Mouse (Mus musculus) forebrain, embryonic 16.5 days (tissue): ENCODE measurements around the gene Gm11983. TPM values are rescaled to one million over a fixed set of nuclear protein-coding genes. Genes with fewer than 3 reads are reported as not detected.
A peak's percentile ranks its signal among the peaks of the same experiment; 100 is the strongest.
"Not testable (repeated sequence)": the region's sequence is repeated elsewhere in the genome, so short reads cannot be mapped to it uniquely, and the experiment has no call there.

Experiments
- ATAC-seq: fragments of 200-750 bp; cut with Nextera tagmentation; 2 replicates; pipeline ENCODE4 v1.8.0; 2017; ENCODE audit warnings: mild to moderate bottlenecking, moderate library complexity
- H3K27ac ChIP-seq: fragments of 300-500 bp; sonication (generic); 2 replicates; pipeline ENCODE4 v1.5.1; 2014; ENCODE audit warnings: low read length, control low read depth
- H3K27me3 ChIP-seq: fragments of 300-500 bp; sonication (generic); replicated peaks from 2 replicates; pipeline ENCODE4 v1.6.1; 2014; ENCODE audit warnings: low read length; ENCODE audit not compliant: control insufficient read depth, insufficient read depth
- H3K36me3 ChIP-seq: fragments of 300-500 bp; sonication (generic); 2 replicates; pipeline ENCODE4 v1.6.1; 2014; ENCODE audit not compliant: control insufficient read depth, insufficient read depth
- H3K4me1 ChIP-seq: fragments of 300-500 bp; sonication (generic); replicated peaks from 2 replicates; pipeline ENCODE4 v1.6.1; 2014; ENCODE audit warnings: low read length; ENCODE audit not compliant: control insufficient read depth, insufficient read depth
- H3K4me2 ChIP-seq: fragments of 300-500 bp; sonication (generic); 2 replicates; pipeline ENCODE4 v1.6.1; 2014; ENCODE audit warnings: mild to moderate bottlenecking, low read length, control low read depth
- H3K4me3 ChIP-seq: fragments of 300-500 bp; sonication (generic); replicated peaks from 2 replicates; pipeline ENCODE4 v1.5.1; 2014; ENCODE audit warnings: mild to moderate bottlenecking, low read length, control low read depth
- H3K9ac ChIP-seq: fragments of 300-500 bp; sonication (generic); replicated peaks from 2 replicates; pipeline ENCODE4 v1.6.1; 2014; ENCODE audit warnings: low read depth, low read length, control low read depth
- H3K9me3 ChIP-seq: fragments of 300-500 bp; sonication (generic); 2 replicates; pipeline ENCODE4 v1.6.1; 2016; ENCODE audit warnings: low read length; ENCODE audit not compliant: control insufficient read depth
- WGBS: fragments of 180-500 bp; shearing (Covaris S2); extraction: QIAGEN DNeasy Blood & Tissue Kit; methylation state at CpG from one replicate; pipeline ENCODE4 v1.1.7; 2014; 5-methylcytosine and 5-hydroxymethylcytosine counted together
- polyA plus RNA-seq: library from polyadenylated mRNA; unstranded; fragments of >200 nt; fragmentation: Nextera tagmentation; extraction: Ambion mirVana; gene quantifications from 2 replicates; pipeline ENCODE4 v1.2.1, GENCODE M21; 2015

Gene Gm11983
- polyA plus RNA-seq, 1 experiment from 2014 or later: not detected

- ATAC-seq: no peak
- Histone ChIP-seq H3K9me3 (no peaks in the 10 kb centered on the region), H3K27me3 (no peaks in the 10 kb centered on the region), H3K4me2 (no peak overlapping the region), H3K4me1 (peaks cover 12% of the 10 kb centered on the region), H3K36me3 (no peaks in the 10 kb centered on the region), H3K9ac (no peak overlapping the region), H3K4me3 (no peak overlapping the region), H3K27ac (no peak overlapping the region)
- WGBS: 91% methylated on average over 3 of the region's 3 CpGs
Observed at GRCm38 (mm10) chr11:6855942-6856341, 18.5 kb upstream of the Gm11983 start.

GRCm38 (mm10) chr11:6853366-6853765 is 15.9 kb upstream of the Gm11983 start:
- not testable (repeated sequence) for H3K36me3 ChIP-seq, H3K4me2 ChIP-seq, H3K9me3 ChIP-seq, H3K27ac ChIP-seq, H3K27me3 ChIP-seq, ATAC-seq, H3K4me3 ChIP-seq, H3K9ac ChIP-seq, H3K4me1 ChIP-seq
- WGBS: 72% methylated on average over 4 of the region's 4 CpGs

- H3K27me3 ChIP-seq: no peaks in the 10 kb centered on the region
- H3K27ac ChIP-seq: no peak overlapping the region
- no peak overlapping the region for H3K4me2 ChIP-seq
- no peaks in the 10 kb centered on the region; the same call in 1 of the 2 replicates for H3K4me1 ChIP-seq
- WGBS: 72% methylated on average over 2 of the region's 2 CpGs
- no peaks in the 10 kb centered on the region for H3K9me3 ChIP-seq
- H3K4me3 ChIP-seq: no peak overlapping the region
- no peak overlapping the region for H3K9ac ChIP-seq
- no peak for ATAC-seq
- no peaks in the 10 kb centered on the region for H3K36me3 ChIP-seq
Observed at GRCm38 (mm10) chr11:6843831-6844230, 6.4 kb upstream of the Gm11983 start.

DNA sequence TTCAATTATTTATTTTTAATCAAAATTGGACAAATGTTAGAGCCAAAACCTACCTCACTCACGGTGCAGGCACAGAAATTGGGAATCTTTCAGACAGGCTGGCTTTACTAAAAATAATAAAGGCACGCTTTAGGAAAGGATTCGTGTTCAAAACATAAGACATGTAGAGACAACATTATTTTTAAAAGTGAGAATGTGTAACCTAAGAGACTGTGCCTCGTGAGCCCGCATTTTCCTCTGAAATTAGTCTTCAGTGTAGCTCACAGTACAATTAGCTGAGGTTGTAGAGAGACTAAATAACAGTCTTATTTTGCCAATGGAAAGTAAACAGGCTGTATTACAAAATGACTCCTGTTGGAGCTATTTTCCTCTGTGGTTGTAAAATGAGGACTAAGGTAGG is 4.7 kb upstream of the Gm11983 start:
- 84% methylated on average over 5 of the region's 5 CpGs for WGBS
- H3K4me1 ChIP-seq: no peaks in the 10 kb centered on the region; the same call in 1 of the 2 replicates
- no peak for ATAC-seq
- no peaks in the 10 kb centered on the region for H3K9me3 ChIP-seq
- H3K27ac ChIP-seq: no peak overlapping the region
- H3K4me2 ChIP-seq: no peak overlapping the region
- H3K36me3 ChIP-seq: no peaks in the 10 kb centered on the region
- no peak overlapping the region for H3K9ac ChIP-seq
- no peak overlapping the region for H3K4me3 ChIP-seq
- H3K27me3 ChIP-seq: no peaks in the 10 kb centered on the region

DNA sequence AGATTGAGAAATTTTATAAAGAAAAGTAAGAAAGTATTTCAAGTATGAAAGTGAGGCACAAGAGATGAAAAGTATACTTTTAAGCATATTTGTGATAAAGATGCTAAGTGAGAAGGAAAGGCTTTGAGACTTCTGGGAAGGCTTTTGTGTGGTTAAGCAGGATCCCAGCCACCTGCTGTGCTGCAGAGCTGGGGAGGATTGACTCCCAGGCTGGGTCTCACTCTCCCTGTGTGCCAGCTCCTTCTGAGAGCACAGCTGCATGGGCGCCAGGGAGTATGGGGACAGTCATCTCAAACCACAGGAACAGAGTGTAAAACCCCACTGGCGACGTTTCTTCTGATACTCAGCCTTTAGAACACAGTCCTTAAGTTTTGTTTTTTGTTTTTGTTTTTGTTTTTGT is 3.3 kb upstream of the Gm11983 start:
- Histone ChIP-seq H3K36me3 (no peaks in the 10 kb centered on the region), H3K4me1 (no peaks in the 10 kb centered on the region; the same call in 1 of the 2 replicates), H3K27me3 (no peaks in the 10 kb centered on the region), H3K4me3 (no peak overlapping the region), H3K9ac (no peak overlapping the region), H3K27ac (no peak overlapping the region), H3K4me2 (no peak overlapping the region), H3K9me3 (no peaks in the 10 kb centered on the region)
- ATAC-seq: no peak
- WGBS: 71% methylated on average over 3 of the region's 3 CpGs

- Histone ChIP-seq H3K4me3 (no peak overlapping the region), H3K36me3 (no peaks in the 10 kb centered on the region), H3K9me3 (no peaks in the 10 kb centered on the region), H3K4me2 (no peak overlapping the region), H3K4me1 (no peaks in the 10 kb centered on the region), H3K27me3 (no peaks in the 10 kb centered on the region), H3K27ac (no peak overlapping the region), H3K9ac (no peak overlapping the region)
- 0 out of 2 replicates have a peak, but pooled peaks have one; percentile 43 for ATAC-seq
- 59% methylated on average over 13 of the region's 13 CpGs for WGBS
Observed at GRCm38 (mm10) chr11:6834636-6835035, 2.8 kb downstream of the Gm11983 start.

GRCm38 (mm10) chr11:6833731-6834130 is 3.7 kb downstream of the Gm11983 start:
- H3K9me3 ChIP-seq: no peaks in the 10 kb centered on the region
- no peaks in the 10 kb centered on the region for H3K27me3 ChIP-seq
- no peak for ATAC-seq
- WGBS: 89% methylated on average over 9 of the region's 9 CpGs
- no peak overlapping the region for H3K4me2 ChIP-seq
- no peak overlapping the region for H3K27ac ChIP-seq
- no peaks in the 10 kb centered on the region for H3K4me1 ChIP-seq
- no peak overlapping the region for H3K9ac ChIP-seq
- H3K36me3 ChIP-seq: no peaks in the 10 kb centered on the region
- no peak overlapping the region for H3K4me3 ChIP-seq

- Histone ChIP-seq H3K4me3 (no peak overlapping the region), H3K9ac (no peak overlapping the region), H3K9me3 (no peaks in the 10 kb centered on the region), H3K27ac (no peak overlapping the region), H3K27me3 (no peaks in the 10 kb centered on the region), H3K36me3 (no peaks in the 10 kb centered on the region), H3K4me1 (no peaks in the 10 kb centered on the region), H3K4me2 (no peak overlapping the region)
- ATAC-seq: no peak
- WGBS: 72% methylated on average over 9 of the region's 9 CpGs
Observed at GRCm38 (mm10) chr11:6831931-6832330, 5.5 kb downstream of the Gm11983 start.

- Histone ChIP-seq H3K27me3 (no peaks in the 10 kb centered on the region), H3K27ac (no peak overlapping the region), H3K4me1 (no peaks in the 10 kb centered on the region), H3K36me3 (no peaks in the 10 kb centered on the region), H3K4me2 (no peak overlapping the region), H3K4me3 (no peak overlapping the region), H3K9ac (no peak overlapping the region), H3K9me3 (no peaks in the 10 kb centered on the region)
- no peak for ATAC-seq
- WGBS: 70% methylated on average over 5 of the region's 5 CpGs
Observed at GRCm38 (mm10) chr11:6828196-6828595, 9.3 kb downstream of the Gm11983 start.

DNA sequence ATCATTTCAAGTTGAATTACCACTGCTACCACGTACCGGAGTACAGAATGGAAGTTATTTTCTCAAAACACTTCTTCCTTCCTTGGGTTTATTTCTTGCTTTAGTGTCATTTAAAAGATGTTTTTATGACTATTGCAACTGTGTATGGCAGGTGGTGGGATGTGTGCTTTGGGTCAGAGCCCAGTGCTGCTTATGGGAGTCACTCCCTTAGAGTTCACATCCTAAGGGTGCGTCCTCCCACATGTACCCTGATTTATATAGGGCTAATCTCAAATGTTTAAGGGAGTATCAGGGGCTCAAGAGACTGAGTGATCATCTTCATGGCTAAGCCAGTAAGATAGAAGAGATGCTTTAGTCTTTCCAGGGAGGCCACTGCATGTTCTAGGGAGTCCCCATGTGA is 11.3 kb downstream of the Gm11983 start:
- H3K27ac ChIP-seq: no peak overlapping the region
- ATAC-seq: no peak
- no peaks in the 10 kb centered on the region for H3K9me3 ChIP-seq
- H3K27me3 ChIP-seq: no peaks in the 10 kb centered on the region
- no peak overlapping the region for H3K4me3 ChIP-seq
- H3K9ac ChIP-seq: no peak overlapping the region
- H3K4me2 ChIP-seq: no peak overlapping the region
- 79% methylated on average over 3 of the region's 3 CpGs for WGBS
- no peaks in the 10 kb centered on the region for H3K36me3 ChIP-seq
- H3K4me1 ChIP-seq: no peaks in the 10 kb centered on the region
